ENCODE assay signal across 8 mouse cellular contexts in genomic region chr7:7171227-7172147, GRCm38 (mm10). TPM values are rescaled to one million over a fixed set of nuclear protein-coding genes. Genes with fewer than 3 reads are reported as not detected.
DNase-seq lines count a peak whose midpoint lies in the region; ATAC-seq and TF ChIP-seq lines count a peak whose summit lies in the region.

Gene Zfp418, plus strand, starts transcription at chr7:7171330.

- peak within 1 kb of the TSS; percentile 76 for H3K4me3 ChIP-seq in forebrain, embryonic 10.5 days
- H3K4me3 ChIP-seq in heart, embryonic 14.5 days (ENCODE audit: control insufficient read depth in 1 of 2, insufficient read depth in 1 of 2, low read depth in 1 of 2, low read length in 2 of 2) = peak within 1 kb of the TSS; percentile 62 to 98
- peak within 1 kb of the TSS; percentile 83 for H3K4me3 ChIP-seq in liver, adult 2 months (ENCODE audit: insufficient read depth, low read depth, low read length)

- no peaks in the 10 kb centered on the region; the same call in 1 of the 2 replicates for H3K9me3 ChIP-seq in forebrain, embryonic 10.5 days
- no peaks in the 10 kb centered on the region for H3K9me3 ChIP-seq in heart, embryonic 14.5 days (ENCODE audit: control insufficient read depth, low read length)

- peak within 1 kb of the TSS; percentile 78 for H3K4me2 ChIP-seq in heart, embryonic 14.5 days (ENCODE audit: low read length)

- H3K36me3 ChIP-seq in forebrain, embryonic 10.5 days (replicated peaks) = peaks cover 15% of the 10 kb centered on the region
- peaks cover 12% of the 10 kb centered on the region for H3K36me3 ChIP-seq in heart, embryonic 14.5 days (ENCODE audit: control insufficient read depth, insufficient read depth, low read length)
- peaks cover 11% of the 10 kb centered on the region; the same call in 1 of the 2 replicates for H3K36me3 ChIP-seq in liver, adult 2 months (ENCODE audit: control insufficient read depth, insufficient read depth, low read length)

- H3K27me3 ChIP-seq in forebrain, embryonic 10.5 days (ENCODE audit: poor library complexity, severe bottlenecking) = no peaks in the 10 kb centered on the region
- H3K27me3 ChIP-seq in heart, embryonic 14.5 days (ENCODE audit: control insufficient read depth, insufficient read depth, low read length) = no peaks in the 10 kb centered on the region
- H3K27me3 ChIP-seq in liver, adult 2 months (ENCODE audit: control insufficient read depth, insufficient read depth, low read length) = no peaks in the 10 kb centered on the region

- H3K4me1 ChIP-seq in forebrain, embryonic 10.5 days = peaks cover 8% of the 10 kb centered on the region
- peaks cover 0 to 5% of the 10 kb centered on the region in 2 experiments; a peak in 3 of 4 replicates for H3K4me1 ChIP-seq in heart, embryonic 14.5 days (ENCODE audit: control insufficient read depth in 2 of 2, insufficient read depth in 2 of 2, low read length in 2 of 2)
- no peaks in the 10 kb centered on the region for H3K4me1 ChIP-seq in liver, adult 2 months (ENCODE audit: control insufficient read depth, insufficient read depth, low read length)

- peak; percentile 26; the same call in 1 of the 2 replicates for TF ChIP-seq CTCF in liver, adult 2 months (IDR thresholded peaks at IDR 0.05; ENCODE audit: low read depth, low read length)

- H3K9ac ChIP-seq in heart, embryonic 14.5 days (ENCODE audit: low read length) = peak within 1 kb of the TSS; percentile 77
- peak within 1 kb of the TSS; percentile 71 for H3K9ac ChIP-seq in liver, adult 2 months (ENCODE audit: low read depth, low read length)

- H3K79me2 ChIP-seq in liver, adult 2 months (ENCODE audit: control insufficient read depth, insufficient read depth, low read length) = no peaks in the 10 kb centered on the region

- ATAC-seq in heart, embryonic 14.5 days (ENCODE audit: insufficient number of reproducible peaks, insufficient read depth, low FRiP score, low read depth) = peak; percentile 77; the same call in 1 of the 2 replicates
- peak; percentile 94 for ATAC-seq in monocyte, adult 5-6 weeks (replicated peaks; ENCODE audit: insufficient number of reproducible peaks, low FRiP score, low TSS enrichment, poor library complexity, severe bottlenecking)

- H3K27ac ChIP-seq in forebrain, embryonic 10.5 days = peak within 1 kb of the TSS; percentile 82
- H3K27ac ChIP-seq in heart, embryonic 14.5 days (replicated peaks in 1 of 2; ENCODE audit: control insufficient read depth in 1 of 2, insufficient read depth in 1 of 2, low read depth in 2 of 2, low read length in 2 of 2) = 0 out of 4 replicates have a peak within 1 kb of the TSS, but pooled peaks of 1 of the 2 experiments have one; percentile 34
- peak within 1 kb of the TSS; percentile 14; the same call in 1 of the 2 replicates for H3K27ac ChIP-seq in liver, adult 2 months (replicated peaks; ENCODE audit: insufficient read depth, low read depth, low read length)

- TF ChIP-seq POLR2A in liver, adult 2 months (IDR thresholded peaks at IDR 0.05; ENCODE audit: extremely low read depth, insufficient read depth, low read length) = no peak

- WGBS in forebrain, embryonic 10.5 days = 2% methylated on average over 26 of the region's 26 CpGs
- 1% methylated on average over 26 of the region's 26 CpGs for WGBS in heart, embryonic 14.5 days
- under 1% methylated on average over 26 of the region's 26 CpGs for WGBS in liver, adult 2 months

- peak; percentile 5 to 23 for DNase-seq in CD8-positive naive resting alpha-beta T cell, adult 2 months (ENCODE audit: low read depth in 2 of 2, low spot score in 2 of 2)
- DNase-seq in brain, embryonic 18.5 days (ENCODE audit: low read depth, low spot score) = peak; percentile 74
- DNase-seq in forebrain, embryonic 10.5 days (ENCODE audit: extremely low spot score, low spot score) = peak; percentile 26
- DNase-seq in kidney, postnatal 10 days = peak; percentile 71
- DNase-seq in liver, adult 2 months (ENCODE audit: extremely low read depth, low read depth, low spot score) = peak; percentile 88
- DNase-seq in spleen, postnatal 36 days (ENCODE audit: low spot score in 2 of 2) = peak; percentile 53 to 66

RNA-seq across cellular contexts. Expression of gene Zfp418, which starts in this region (rescaled TPM):
- 2.4 and 2.6 TPM in 2 replicates for polyA plus RNA-seq in forebrain, embryonic 10.5 days (2016; fragmentation: Nextera tagmentation; extraction: Ambion mirVana)
- 1.2 and 1.6 TPM in 2 replicates for polyA plus RNA-seq in heart, embryonic 14.5 days (2014; fragmentation: Nextera tagmentation; extraction: Ambion mirVana)
- total RNA-seq in liver, adult 2 months (2014; rRNA removed) = 0.92 and 1.1 TPM in 2 replicates
- 0.29 and 0.32 TPM in 2 replicates for polyA plus RNA-seq in liver, adult 2 months (2012; rRNA removed)
- total RNA-seq in monocyte, adult 5-6 weeks (2017) = 0.48 to 3.2 TPM (median 2.3 TPM) in 3 replicates

Comparison
In these comparisons a context has a peak if more than half of its experiments do, and no peak if none do; other contexts are left out.
1. DNase-seq: peak in every context shown above with its lines; median percentile 88 in liver, adult 2 months; 74 in brain, embryonic 18.5 days; 71 in kidney, postnatal 10 days; 60 in spleen, postnatal 36 days; 26 in forebrain, embryonic 10.5 days; 14 in CD8-positive naive resting alpha-beta T cell, adult 2 months.